Mouse (Mus musculus): ENCODE results near the gene Ttpal. TPM values are rescaled to one million over a fixed set of nuclear protein-coding genes. Genes with fewer than 3 reads are reported as not detected.

Gene Ttpal
- polyA plus RNA-seq, 1 experiment from 2014 or later: 19.9 TPM

DNA sequence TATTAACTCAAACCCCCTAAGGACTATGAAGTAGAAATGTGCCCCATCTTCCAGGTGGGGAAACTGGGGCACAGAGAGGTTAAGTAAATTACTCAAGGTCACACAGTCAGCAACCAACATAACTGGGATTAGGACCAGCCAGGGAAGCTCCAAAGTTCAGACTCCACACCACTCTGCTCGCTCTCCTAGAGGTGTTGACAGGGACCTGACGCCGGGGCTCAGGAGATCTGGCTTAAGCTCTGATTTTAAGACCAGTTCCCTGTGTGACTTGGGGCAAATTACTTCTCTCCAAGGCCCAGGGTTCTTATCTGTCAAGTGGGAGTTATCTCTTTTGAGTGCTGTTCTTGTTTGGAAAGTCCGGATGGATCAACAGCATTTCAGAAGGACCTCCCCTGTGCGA is 42.9 kb upstream of the Ttpal start:
- no peaks in the 10 kb centered on the region for H3K4me1 ChIP-seq (replicated peaks; ENCODE audit: control insufficient read depth, insufficient read depth)
- H3K4me3 ChIP-seq (ENCODE audit: low read depth, low read length): no peak overlapping the region
- no peak overlapping the region for H3K27ac ChIP-seq (replicated peaks)
- H3K4me2 ChIP-seq (replicated peaks; ENCODE audit: low read depth): no peak overlapping the region
- H3K36me3 ChIP-seq (ENCODE audit: control insufficient read depth, insufficient read depth, low read length): no peaks in the 10 kb centered on the region
- 59% methylated on average over 5 of the region's 5 CpGs for WGBS
- ATAC-seq (ENCODE audit: low FRiP score, low TSS enrichment): no peak
- no peaks in the 10 kb centered on the region for H3K27me3 ChIP-seq (ENCODE audit: control insufficient read depth, insufficient read depth, low read length)
- no peaks in the 10 kb centered on the region for H3K9me3 ChIP-seq (ENCODE audit: control insufficient read depth, low read length)
- no peak for DNase-seq (ENCODE audit: low spot score)
- no peak for TF ChIP-seq CTCF (IDR thresholded peaks at IDR 0.05; ENCODE audit: low read depth)
- TF ChIP-seq EP300 (optimal IDR thresholded peaks at IDR 0.05): no peak
- no peak overlapping the region for H3K9ac ChIP-seq (ENCODE audit: low read length)

DNA sequence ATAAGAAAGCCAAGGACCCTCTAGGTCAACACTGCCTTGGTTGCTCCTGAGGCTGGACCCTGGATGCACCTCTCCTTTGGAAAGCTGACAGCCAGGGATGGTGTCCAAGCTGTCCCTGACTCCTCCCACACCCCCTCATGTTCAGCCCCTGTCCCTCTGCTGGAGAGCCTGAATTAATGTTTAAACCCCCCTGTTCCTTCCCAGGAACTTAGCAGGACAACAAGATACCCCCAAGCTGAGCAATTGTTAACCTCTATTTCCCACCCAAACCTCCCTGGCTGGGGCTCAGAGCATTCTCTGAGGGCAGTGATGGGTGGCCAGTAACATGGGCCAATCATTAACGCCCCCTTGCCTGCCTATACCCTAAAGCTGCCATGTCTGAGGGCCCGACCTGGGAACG is 41.9 kb upstream of the Ttpal start:
- no peaks in the 10 kb centered on the region for H3K27me3 ChIP-seq (ENCODE audit: control insufficient read depth, insufficient read depth, low read length)
- no peak overlapping the region for H3K9ac ChIP-seq (ENCODE audit: low read length)
- no peak for ATAC-seq (ENCODE audit: low FRiP score, low TSS enrichment)
- no peak for TF ChIP-seq EP300 (optimal IDR thresholded peaks at IDR 0.05)
- H3K36me3 ChIP-seq (ENCODE audit: control insufficient read depth, insufficient read depth, low read length): no peaks in the 10 kb centered on the region
- no peak overlapping the region for H3K4me2 ChIP-seq (replicated peaks; ENCODE audit: low read depth)
- no peak for DNase-seq (ENCODE audit: low spot score)
- H3K4me1 ChIP-seq (replicated peaks; ENCODE audit: control insufficient read depth, insufficient read depth): no peaks in the 10 kb centered on the region
- WGBS: 84% methylated on average over 3 of the region's 3 CpGs
- H3K9me3 ChIP-seq (ENCODE audit: control insufficient read depth, low read length): no peaks in the 10 kb centered on the region
- no peak overlapping the region for H3K4me3 ChIP-seq (ENCODE audit: low read depth, low read length)
- no peak overlapping the region for H3K27ac ChIP-seq (replicated peaks)

DNA sequence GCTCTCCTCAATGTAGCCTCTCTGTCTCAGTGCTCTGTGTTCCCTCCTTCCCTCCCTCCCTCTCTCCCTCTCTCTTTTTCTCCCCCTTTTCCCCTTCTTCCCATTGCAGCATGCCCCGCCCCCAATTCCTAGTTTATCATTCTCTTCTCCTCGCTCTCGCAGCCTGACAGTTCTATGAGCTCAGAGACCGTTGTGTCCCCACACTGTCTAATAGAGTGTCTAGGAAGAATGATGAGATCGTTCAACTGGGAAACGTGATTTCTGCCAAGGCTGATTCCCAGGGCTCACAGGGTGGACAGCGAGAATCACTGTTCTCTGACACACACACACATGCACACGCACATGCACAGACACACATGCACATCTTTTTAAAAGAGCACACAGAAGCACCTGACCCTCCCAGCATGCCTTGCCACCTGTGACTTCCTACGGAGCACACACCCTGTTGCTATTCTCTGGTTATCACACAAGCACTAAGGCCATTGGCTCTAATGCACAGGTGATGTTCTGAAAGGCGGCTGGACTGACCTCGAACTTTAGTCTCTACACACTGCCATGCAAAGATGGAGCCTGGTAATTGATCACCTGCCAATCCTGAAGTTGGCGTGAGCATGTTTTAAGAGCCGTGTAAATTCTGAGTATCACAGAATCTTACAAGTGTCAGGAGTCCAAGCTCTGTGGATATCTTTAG is 40.7 kb upstream of the Ttpal start:
- no peak for DNase-seq (ENCODE audit: low spot score)
- Histone ChIP-seq H3K27me3 (ENCODE audit: control insufficient read depth, insufficient read depth, low read length) (no peaks in the 10 kb centered on the region), H3K27ac (replicated peaks) (no peak overlapping the region), H3K4me1 (replicated peaks; ENCODE audit: control insufficient read depth, insufficient read depth) (no peaks in the 10 kb centered on the region), H3K36me3 (ENCODE audit: control insufficient read depth, insufficient read depth, low read length) (no peaks in the 10 kb centered on the region), H3K4me2 (replicated peaks; ENCODE audit: low read depth) (no peak overlapping the region), H3K9me3 (ENCODE audit: control insufficient read depth, low read length) (no peaks in the 10 kb centered on the region), H3K9ac (ENCODE audit: low read length) (no peak overlapping the region), H3K4me3 (ENCODE audit: low read depth, low read length) (no peak overlapping the region)
- no peak for TF ChIP-seq EP300 (optimal IDR thresholded peaks at IDR 0.05)
- TF ChIP-seq CTCF (IDR thresholded peaks at IDR 0.05; ENCODE audit: low read depth): no peak
- 65% methylated on average over 13 of the region's 13 CpGs for WGBS
- no peak for ATAC-seq (ENCODE audit: low FRiP score, low TSS enrichment)

- no peak for ATAC-seq (ENCODE audit: low FRiP score, low TSS enrichment)
- TF ChIP-seq EP300 (optimal IDR thresholded peaks at IDR 0.05): no peak
- TF ChIP-seq CTCF (IDR thresholded peaks at IDR 0.05; ENCODE audit: low read depth): no peak
- Histone ChIP-seq H3K27ac (replicated peaks) (no peak overlapping the region), H3K4me2 (replicated peaks; ENCODE audit: low read depth) (no peak overlapping the region), H3K27me3 (ENCODE audit: control insufficient read depth, insufficient read depth, low read length) (no peaks in the 10 kb centered on the region), H3K4me3 (ENCODE audit: low read depth, low read length) (no peak overlapping the region), H3K9me3 (ENCODE audit: control insufficient read depth, low read length) (no peaks in the 10 kb centered on the region), H3K36me3 (ENCODE audit: control insufficient read depth, insufficient read depth, low read length) (no peaks in the 10 kb centered on the region), H3K4me1 (replicated peaks; ENCODE audit: control insufficient read depth, insufficient read depth) (no peaks in the 10 kb centered on the region), H3K9ac (ENCODE audit: low read length) (no peak overlapping the region)
- 23% methylated on average over 8 of the region's 8 CpGs for WGBS
- DNase-seq (ENCODE audit: low spot score): no peak
These were observed 37.5 kb upstream of the Ttpal start for GRCm38 (mm10) chr2:163564646-163565045.

DNA sequence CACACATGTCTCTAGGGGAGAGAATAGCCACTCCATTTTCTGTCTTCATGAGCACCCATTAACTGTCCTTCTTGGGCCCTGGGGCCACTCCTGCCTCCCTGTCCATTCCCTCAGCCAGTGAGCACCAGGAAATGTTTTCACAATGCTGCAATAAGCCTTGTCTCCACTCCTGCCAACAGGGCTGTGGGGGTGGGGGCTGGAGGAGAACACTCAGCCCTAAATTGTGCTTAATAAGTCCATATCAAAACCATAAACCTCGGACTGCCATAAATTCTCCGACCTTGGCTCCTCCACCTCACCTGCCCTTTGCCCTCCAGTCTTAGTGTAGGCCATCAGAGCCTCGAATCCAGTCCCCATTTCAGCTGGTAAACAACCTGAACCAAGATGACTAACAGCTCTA is 27.8 kb upstream of the Ttpal start:
- Histone ChIP-seq H3K36me3 (ENCODE audit: control insufficient read depth, insufficient read depth, low read length) (no peaks in the 10 kb centered on the region), H3K9ac (ENCODE audit: low read length) (no peak overlapping the region), H3K9me3 (ENCODE audit: control insufficient read depth, low read length) (no peaks in the 10 kb centered on the region), H3K4me3 (ENCODE audit: low read depth, low read length) (no peak overlapping the region), H3K27me3 (ENCODE audit: control insufficient read depth, insufficient read depth, low read length) (no peaks in the 10 kb centered on the region), H3K4me1 (replicated peaks; ENCODE audit: control insufficient read depth, insufficient read depth) (no peaks in the 10 kb centered on the region), H3K4me2 (replicated peaks; ENCODE audit: low read depth) (no peak overlapping the region), H3K27ac (replicated peaks) (no peak overlapping the region)
- TF ChIP-seq EP300 (optimal IDR thresholded peaks at IDR 0.05): no peak
- TF ChIP-seq CTCF (IDR thresholded peaks at IDR 0.05; ENCODE audit: low read depth): no peak
- 67% methylated on average over 3 of the region's 3 CpGs for WGBS
- ATAC-seq (ENCODE audit: low FRiP score, low TSS enrichment) (0 out of 2 replicates have a peak, but pooled peaks have one; percentile 39), DNase-seq (ENCODE audit: low spot score) (no peak)

GRCm38 (mm10) chr2:163575248-163575647 is 26.9 kb upstream of the Ttpal start:
- no peaks in the 10 kb centered on the region for H3K27me3 ChIP-seq (ENCODE audit: control insufficient read depth, insufficient read depth, low read length)
- no peaks in the 10 kb centered on the region for H3K9me3 ChIP-seq (ENCODE audit: control insufficient read depth, low read length)
- no peak overlapping the region for H3K9ac ChIP-seq (ENCODE audit: low read length)
- TF ChIP-seq EP300 (optimal IDR thresholded peaks at IDR 0.05): no peak
- TF ChIP-seq CTCF (IDR thresholded peaks at IDR 0.05; ENCODE audit: low read depth): no peak
- no peak overlapping the region for H3K27ac ChIP-seq (replicated peaks)
- no peaks in the 10 kb centered on the region for H3K4me1 ChIP-seq (replicated peaks; ENCODE audit: control insufficient read depth, insufficient read depth)
- H3K4me2 ChIP-seq (replicated peaks; ENCODE audit: low read depth): peak overlapping the region; percentile 31; the same call in 1 of the 2 replicates
- WGBS: 54% methylated on average over 11 of the region's 11 CpGs
- H3K36me3 ChIP-seq (ENCODE audit: control insufficient read depth, insufficient read depth, low read length): no peaks in the 10 kb centered on the region
- H3K4me3 ChIP-seq (ENCODE audit: low read depth, low read length): no peak overlapping the region
- DNase-seq (ENCODE audit: low spot score) (no peak), ATAC-seq (ENCODE audit: low FRiP score, low TSS enrichment) (0 out of 2 replicates have a peak, but pooled peaks have one; percentile 30)

Data from stomach, postnatal 0 days (tissue).